Mouse (Mus musculus) embryo, embryonic 11.5 days (tissue): ENCODE data around the gene Olfr748.
"Not testable (repeated sequence)": the region's sequence is repeated elsewhere in the genome, so short reads cannot be mapped to it uniquely, and the experiment has no call there.

Source experiments
- DNase-seq: peaks from one replicate; pipeline ENCODE4 v3.0.0-alpha.2; 2012; ENCODE audit warnings: low read depth, low spot score

Olfr748 gene

GRCm38 (mm10) chr14:50707073-50707472 is at the start of gene Olfr748:
TSS of gene Olfr748 (plus strand) at chr14:50707373.
- DNase-seq, result no peak

- DNase-seq, result no peak
Measured at GRCm38 (mm10) chr14:50693106-50693505, 14.1 kb upstream of the Olfr748 start, which contains the start of gene Olfr747. TSS of gene Olfr747 (minus strand) at chr14:50693206.

- peak; percentile 1 for DNase-seq
Measured at GRCm38 (mm10) chr14:50719875-50720274, 12.7 kb downstream of the Olfr748 start.

- not testable (repeated sequence) for DNase-seq
Measured at GRCm38 (mm10) chr14:50722371-50722770, 15.2 kb downstream of the Olfr748 start.

GRCm38 (mm10) chr14:50740334-50740733 is 33.2 kb downstream of the Olfr748 start:
- DNase-seq, result no peak

- DNase-seq, result no peak
Measured at GRCm38 (mm10) chr14:50741584-50741983, 34.4 kb downstream of the Olfr748 start.

GRCm38 (mm10) chr14:50744994-50745393 is 37.8 kb downstream of the Olfr748 start, which contains the start of gene Olfr749:
TSS of gene Olfr749 (minus strand) at chr14:50745094.
- DNase-seq, result no peak

- no peak for DNase-seq
Measured at GRCm38 (mm10) chr14:50758416-50759085, 51.4 kb downstream of the Olfr748 start.
